Mouse (Mus musculus) embryonic fibroblast, embryonic 13.5 days (primary cell): ENCODE results near the gene Unc13d. TPM values are rescaled to one million over a fixed set of nuclear protein-coding genes. Genes with fewer than 3 reads are reported as not detected.

Source experiments
- H3K27ac ChIP-seq: 2 replicates; pipeline ENCODE4 v1.5.1; 2012; ENCODE audit warnings: low read length, control low read depth, inconsistent platforms; ENCODE audit not compliant: insufficient read depth
- H3K4me1 ChIP-seq: 2 replicates; pipeline ENCODE4 v1.6.1; 2011; ENCODE audit warnings: low read length; ENCODE audit not compliant: control insufficient read depth, insufficient read depth
- H3K4me3 ChIP-seq: 2 replicates; pipeline ENCODE4 v1.5.1; 2011; ENCODE audit warnings: mild to moderate bottlenecking, control low read depth, low read length; ENCODE audit not compliant: insufficient read depth
- CTCF ChIP-seq: IDR thresholded peaks from 2 replicates; pipeline ENCODE4 v1.5.1; 2011; ENCODE audit warnings: mild to moderate bottlenecking, control low read depth, low read length, moderate library complexity, borderline replicate concordance; ENCODE audit not compliant: insufficient read depth
- POLR2A ChIP-seq: IDR thresholded peaks from 2 replicates; pipeline ENCODE4 v1.6.1; 2011; ENCODE audit warnings: low read depth, mild to moderate bottlenecking, control low read depth, low read length, moderate library complexity
- polyA plus RNA-seq: library from polyadenylated mRNA; stranded (reverse); fragments of >200 nt; gene quantifications from 2 replicates; pipeline ENCODE4 v1.2.4, GENCODE M21; 2011; ENCODE audit warnings: low read depth; ENCODE audit not compliant: missing spikeins, insufficient read length

The Unc13d gene
- polyA plus RNA-seq, 1 experiment = not detected

DNA sequence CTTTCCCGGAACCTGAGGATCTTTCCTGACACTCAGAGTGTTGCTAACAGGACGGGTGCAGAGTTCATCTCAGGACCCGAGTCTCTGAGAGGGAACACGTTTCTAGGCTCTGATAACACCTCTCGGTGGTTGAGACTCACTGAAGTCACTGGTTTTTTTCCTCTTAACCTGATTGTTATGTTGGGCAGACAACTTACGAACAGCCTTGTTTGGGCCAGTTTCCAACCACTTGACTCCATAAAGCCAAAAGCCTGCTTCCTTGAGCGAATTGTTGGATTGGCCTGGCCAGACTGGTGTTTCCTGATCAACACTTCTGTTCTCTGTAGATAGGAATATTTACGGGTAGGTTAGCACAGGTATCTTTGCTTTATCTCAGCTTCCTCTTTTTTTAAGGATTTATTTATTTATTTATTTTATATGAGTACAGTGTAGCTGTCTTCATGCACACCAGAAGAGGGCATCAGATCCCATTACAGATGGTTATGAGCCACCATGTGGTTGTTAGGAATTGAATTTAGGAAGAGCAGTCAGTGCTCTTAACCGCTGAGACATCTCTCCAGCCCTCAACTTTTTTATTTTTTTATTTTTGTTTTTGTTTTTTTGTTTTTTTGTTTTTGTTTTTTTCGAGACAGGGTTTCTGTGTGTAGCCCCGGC lies 11.1 kb upstream of the Unc13d start:
- no peak for TF ChIP-seq POLR2A
- no peak for TF ChIP-seq CTCF
- Histone ChIP-seq H3K4me3 (no peak overlapping the region), H3K27ac (no peak overlapping the region), H3K4me1 (peaks cover 2% of the 10 kb centered on the region; the same call in 1 of the 2 replicates)

DNA sequence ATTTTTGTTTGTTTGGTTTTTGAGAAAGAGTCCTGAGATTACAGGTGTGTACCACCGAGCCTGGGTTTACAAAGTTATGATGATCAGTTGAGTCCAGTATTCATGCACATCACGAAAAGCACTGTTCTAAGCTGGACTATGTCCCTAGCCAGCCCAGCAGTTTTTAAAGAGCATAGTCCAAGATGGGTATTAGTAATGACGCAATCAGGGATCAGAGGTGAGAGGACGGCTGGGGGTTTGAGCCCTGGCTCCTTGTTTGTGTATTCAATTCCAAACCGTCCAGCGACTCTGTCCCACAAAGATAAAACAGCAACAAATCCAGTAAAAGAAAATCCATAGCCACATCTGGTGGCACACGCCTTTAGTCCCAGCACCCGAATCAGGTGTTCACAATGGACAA lies 10.4 kb upstream of the Unc13d start:
- Histone ChIP-seq H3K4me1 (peaks cover 2% of the 10 kb centered on the region; the same call in 1 of the 2 replicates), H3K27ac (no peak overlapping the region), H3K4me3 (no peak overlapping the region)
- TF ChIP-seq POLR2A (no peak), CTCF (no peak)

DNA sequence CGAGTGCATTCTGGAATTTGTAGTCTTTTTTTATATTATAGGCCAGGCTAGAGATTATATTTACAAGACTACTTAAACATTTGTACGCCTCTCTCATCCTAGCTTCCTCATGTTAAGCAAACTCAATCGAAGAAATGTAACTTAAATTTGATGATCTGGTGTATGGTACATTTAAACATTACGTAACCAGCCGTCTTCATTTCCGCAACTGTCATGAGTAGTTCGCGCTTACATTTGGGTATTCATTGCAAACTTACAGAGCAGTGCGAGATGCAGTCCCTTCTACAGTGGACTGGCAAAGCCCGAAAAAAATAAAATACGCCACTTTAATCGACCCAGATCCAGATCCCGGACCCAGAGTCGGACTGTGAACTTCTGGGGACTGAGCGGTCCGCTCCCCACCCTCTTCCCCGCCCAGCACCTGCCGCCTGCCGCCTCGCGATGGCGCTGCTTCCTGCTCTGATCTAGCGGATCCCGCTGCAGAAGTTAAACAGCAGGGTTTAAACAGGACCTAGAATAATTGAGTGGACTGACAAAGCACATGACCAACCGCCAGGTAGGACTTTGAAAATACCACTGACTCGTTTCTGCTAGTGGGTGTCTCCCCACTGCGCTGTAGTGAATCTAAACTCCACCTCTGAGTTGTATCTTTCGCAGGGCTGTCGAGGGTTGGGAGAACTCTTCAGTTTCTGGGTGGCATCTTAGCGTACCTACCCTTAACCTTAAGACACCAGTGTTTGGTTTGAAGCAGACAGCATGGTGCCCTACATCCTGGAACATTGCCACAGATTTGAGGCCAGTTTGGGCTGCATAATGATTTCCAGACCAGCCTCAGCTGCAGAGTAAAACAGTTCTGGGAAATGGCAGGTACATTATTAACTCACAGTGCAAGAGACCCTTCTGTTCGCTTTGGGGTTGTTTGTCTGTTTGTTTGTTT lies 9.7 kb upstream of the Unc13d start:
- TF ChIP-seq POLR2A (no peak), CTCF (peak; percentile 90)
- Histone ChIP-seq H3K27ac (no peak overlapping the region), H3K4me1 (peaks cover 2% of the 10 kb centered on the region; the same call in 1 of the 2 replicates), H3K4me3 (peak overlapping the region; percentile 34)

DNA sequence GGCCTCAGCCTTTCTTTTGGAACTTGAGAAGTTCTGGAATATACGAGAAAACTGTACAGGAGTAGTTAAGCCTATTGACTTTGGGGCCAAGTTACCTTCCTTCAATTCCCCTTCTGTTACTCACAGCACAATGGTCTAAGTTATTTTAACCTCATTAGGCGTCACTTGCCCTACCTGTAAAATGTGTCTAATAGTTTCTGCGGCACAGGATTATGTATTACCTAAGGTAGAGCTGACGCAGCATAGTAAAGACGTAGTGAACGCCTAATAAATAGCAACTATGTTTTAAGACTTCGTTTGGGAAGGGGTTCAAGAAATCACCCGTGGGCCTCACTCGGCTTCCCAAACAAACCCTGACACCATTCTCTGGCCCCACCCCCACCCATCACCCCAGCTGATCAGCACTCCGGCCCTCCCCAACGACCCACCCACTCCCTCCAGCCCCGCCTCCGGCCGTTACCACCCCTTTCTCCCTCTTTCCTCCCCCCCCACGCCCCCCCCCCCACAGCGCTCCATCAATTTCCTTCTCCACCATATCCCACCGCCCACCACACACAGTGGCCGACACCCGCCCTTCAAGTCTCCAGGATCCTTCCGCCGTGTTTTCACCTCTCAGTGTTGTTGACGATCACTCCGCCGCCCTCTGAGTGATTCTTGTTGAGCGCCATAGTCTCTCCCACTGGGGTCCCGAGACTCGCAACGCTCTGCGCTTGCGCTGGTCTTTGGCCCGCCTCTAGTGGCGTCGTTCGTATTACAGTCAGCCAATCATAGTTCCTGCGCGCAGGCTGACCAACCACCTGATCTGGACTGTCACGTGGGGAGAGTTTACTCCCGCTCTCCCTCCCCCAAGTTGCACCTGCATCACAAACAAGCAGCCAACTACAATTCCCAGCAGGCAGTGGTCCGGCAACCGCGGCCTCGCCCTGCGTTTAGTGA lies 8.8 kb upstream of the Unc13d start, which contains the start of gene Wbp2:
Gene Wbp2 (minus strand): TSS at position 738 of the 936 bp plus-strand sequence.
- peak within 1 kb of the TSS; percentile 27 for H3K27ac ChIP-seq
- H3K4me1 ChIP-seq = peaks cover 2% of the 10 kb centered on the region; the same call in 1 of the 2 replicates
- peak within 1 kb of the TSS; percentile 50 for H3K4me3 ChIP-seq
- TF ChIP-seq POLR2A (peak; percentile 64), CTCF (no peak)

DNA sequence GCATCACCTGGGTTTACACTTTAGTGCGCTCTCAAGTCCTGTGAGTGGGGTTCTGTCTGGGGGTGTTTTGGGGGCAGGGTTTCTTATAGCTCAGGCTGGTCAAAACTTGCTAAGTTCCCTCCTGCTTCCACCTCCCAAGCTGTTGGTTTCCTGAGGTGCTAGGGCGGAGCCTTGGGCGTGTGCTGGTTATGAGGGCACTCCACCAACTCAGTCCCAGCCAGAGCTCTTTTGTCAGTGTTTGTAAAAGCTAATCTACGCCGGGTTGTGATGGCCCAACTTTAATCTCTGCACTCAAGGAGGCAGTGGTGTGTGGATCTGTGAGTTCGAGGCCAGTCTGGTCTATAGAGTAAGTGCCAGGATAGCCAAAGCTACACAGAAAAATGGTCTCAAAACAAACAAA lies 6.4 kb upstream of the Unc13d start:
- no peak overlapping the region for H3K27ac ChIP-seq
- H3K4me1 ChIP-seq = peaks cover 2% of the 10 kb centered on the region; the same call in 1 of the 2 replicates
- TF ChIP-seq CTCF = no peak
- TF ChIP-seq POLR2A = no peak
- no peak overlapping the region for H3K4me3 ChIP-seq

DNA sequence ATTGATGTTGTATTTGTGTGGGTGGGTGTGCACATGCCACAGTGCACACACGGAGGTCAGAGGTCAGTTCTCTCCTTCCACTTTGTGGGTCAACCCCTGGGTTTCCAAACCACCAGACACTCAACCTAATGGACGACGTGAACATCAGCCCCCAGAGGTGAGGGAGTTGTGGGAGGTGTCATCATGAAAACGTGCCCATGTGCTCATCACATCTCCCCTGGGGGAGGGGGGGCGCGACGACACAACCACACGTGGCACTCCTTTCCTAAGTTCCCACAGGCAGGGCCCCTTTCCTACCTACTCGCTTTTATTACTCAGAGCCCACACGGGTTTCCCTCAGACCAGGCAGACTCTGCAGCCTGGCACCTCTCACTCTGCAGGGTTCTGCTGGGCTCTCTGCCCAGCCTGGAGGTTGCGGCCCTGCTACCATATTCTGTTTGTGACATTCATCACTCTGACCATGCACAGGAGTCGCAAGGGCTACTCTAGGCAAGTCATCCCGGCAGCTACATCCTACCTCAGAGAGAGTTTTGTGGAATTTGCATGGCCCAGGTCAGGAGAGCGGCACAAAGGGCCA lies 5.4 kb upstream of the Unc13d start:
- H3K27ac ChIP-seq = no peak overlapping the region
- H3K4me1 ChIP-seq = peaks cover 2% of the 10 kb centered on the region; the same call in 1 of the 2 replicates
- no peak overlapping the region for H3K4me3 ChIP-seq
- no peak for TF ChIP-seq CTCF
- TF ChIP-seq POLR2A = no peak

DNA sequence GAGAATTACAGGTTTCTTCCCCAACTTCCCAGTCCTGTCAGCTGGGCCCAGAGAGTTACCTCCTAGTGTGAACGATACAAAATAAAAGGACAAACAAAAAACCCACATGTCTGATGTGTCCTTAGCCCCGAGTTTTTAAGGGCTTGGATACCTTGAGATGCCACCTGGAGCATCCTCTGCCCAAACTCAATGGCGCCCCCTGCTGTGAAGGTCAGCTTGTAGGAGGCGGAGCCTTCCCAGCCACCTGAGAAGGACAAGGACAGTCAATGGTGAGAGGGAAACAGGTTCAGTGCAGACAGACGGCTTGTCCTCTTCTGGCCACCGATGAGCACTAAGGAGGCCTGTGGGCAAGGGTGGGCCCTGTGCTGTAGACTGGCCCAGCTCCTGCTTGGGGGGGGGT lies 3.3 kb upstream of the Unc13d start:
- H3K4me1 ChIP-seq = peaks cover 2% of the 10 kb centered on the region; the same call in 1 of the 2 replicates
- no peak overlapping the region for H3K4me3 ChIP-seq
- TF ChIP-seq CTCF = peak; percentile 48; the same call in 1 of the 2 replicates
- no peak for TF ChIP-seq POLR2A
- H3K27ac ChIP-seq = no peak overlapping the region

DNA sequence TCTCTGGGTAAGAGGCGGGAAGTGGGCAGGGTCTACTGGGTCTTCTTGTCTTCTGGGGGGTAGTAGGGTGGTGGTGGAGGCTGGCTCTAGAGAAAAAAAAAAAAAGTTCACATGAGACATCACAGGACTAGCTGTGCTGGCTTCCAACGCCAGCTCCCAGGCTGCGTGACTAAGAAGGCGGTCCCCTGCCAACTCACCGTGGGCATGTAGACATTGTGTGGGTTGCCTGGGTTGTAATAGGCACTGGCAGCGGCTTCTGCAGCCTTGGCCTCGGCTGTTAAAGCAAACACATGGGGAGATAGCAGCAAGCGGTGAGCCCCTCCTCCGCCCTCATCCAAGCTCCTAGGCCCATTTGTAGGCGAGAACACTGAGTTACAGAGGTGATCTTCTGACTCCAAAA lies 1.8 kb upstream of the Unc13d start:
- Histone ChIP-seq H3K4me3 (no peak overlapping the region), H3K27ac (no peak overlapping the region), H3K4me1 (no peaks in the 10 kb centered on the region)
- TF ChIP-seq POLR2A (no peak), CTCF (no peak)
